Mouse (Mus musculus): ENCODE measurements around the gene Vasp. TPM values are rescaled to one million over a fixed set of nuclear protein-coding genes. Genes with fewer than 3 reads are reported as not detected.

Gene Vasp
- polyA plus RNA-seq, 1 experiment, result 517 TPM

- TF ChIP-seq CTCF (IDR thresholded peaks at IDR 0.05; ENCODE audit: extremely low read depth, insufficient read length, insufficient replicate concordance, low read depth, low read length) (no peak), POLR2A (IDR thresholded peaks at IDR 0.05; ENCODE audit: low read depth, low read length) (peak; percentile 72; the same call in 1 of the 2 replicates)
- 0% methylated on average over 14 of the region's 14 CpGs for WGBS
- no peaks in the 10 kb centered on the region for H3K27me3 ChIP-seq (ENCODE audit: control insufficient read depth, insufficient read depth, low read length)
- H3K36me3 ChIP-seq (ENCODE audit: control insufficient read depth, insufficient read depth, low read length), result peaks cover 4% of the 10 kb centered on the region; the same call in 1 of the 2 replicates
- peak overlapping the region; percentile 97 for H3K27ac ChIP-seq (ENCODE audit: insufficient read depth, low read depth, low read length)
- H3K4me3 ChIP-seq (ENCODE audit: low read depth, low read length), result peak overlapping the region; percentile 67
- peaks cover 53% of the 10 kb centered on the region; the same call in 1 of the 2 replicates for H3K4me1 ChIP-seq (ENCODE audit: control insufficient read depth, insufficient read depth, insufficient read length, low read length)
Observed at GRCm38 (mm10) chr7:19228793-19229148, 42.8 kb downstream of the Vasp start.

GRCm38 (mm10) chr7:19227883-19228792 lies 43.5 kb downstream of the Vasp start, which contains the start of gene Opa3:
TSS of gene Opa3 (plus strand) at chr7:19228334.
- WGBS, result under 1% methylated on average over 91 of the region's 91 CpGs
- H3K36me3 ChIP-seq (ENCODE audit: control insufficient read depth, insufficient read depth, low read length), result peaks cover 4% of the 10 kb centered on the region; the same call in 1 of the 2 replicates
- no peaks in the 10 kb centered on the region for H3K27me3 ChIP-seq (ENCODE audit: control insufficient read depth, insufficient read depth, low read length)
- H3K27ac ChIP-seq (ENCODE audit: insufficient read depth, low read depth, low read length), result peak within 1 kb of the TSS; percentile 99
- peak within 1 kb of the TSS; percentile 70 for H3K4me3 ChIP-seq (ENCODE audit: low read depth, low read length)
- TF ChIP-seq POLR2A (IDR thresholded peaks at IDR 0.05; ENCODE audit: low read depth, low read length) (peak; percentile 98), CTCF (IDR thresholded peaks at IDR 0.05; ENCODE audit: extremely low read depth, insufficient read length, insufficient replicate concordance, low read depth, low read length) (peak; percentile 45; the same call in 1 of the 2 replicates)
- peaks cover 51% of the 10 kb centered on the region; the same call in 1 of the 2 replicates for H3K4me1 ChIP-seq (ENCODE audit: control insufficient read depth, insufficient read depth, insufficient read length, low read length)

DNA sequence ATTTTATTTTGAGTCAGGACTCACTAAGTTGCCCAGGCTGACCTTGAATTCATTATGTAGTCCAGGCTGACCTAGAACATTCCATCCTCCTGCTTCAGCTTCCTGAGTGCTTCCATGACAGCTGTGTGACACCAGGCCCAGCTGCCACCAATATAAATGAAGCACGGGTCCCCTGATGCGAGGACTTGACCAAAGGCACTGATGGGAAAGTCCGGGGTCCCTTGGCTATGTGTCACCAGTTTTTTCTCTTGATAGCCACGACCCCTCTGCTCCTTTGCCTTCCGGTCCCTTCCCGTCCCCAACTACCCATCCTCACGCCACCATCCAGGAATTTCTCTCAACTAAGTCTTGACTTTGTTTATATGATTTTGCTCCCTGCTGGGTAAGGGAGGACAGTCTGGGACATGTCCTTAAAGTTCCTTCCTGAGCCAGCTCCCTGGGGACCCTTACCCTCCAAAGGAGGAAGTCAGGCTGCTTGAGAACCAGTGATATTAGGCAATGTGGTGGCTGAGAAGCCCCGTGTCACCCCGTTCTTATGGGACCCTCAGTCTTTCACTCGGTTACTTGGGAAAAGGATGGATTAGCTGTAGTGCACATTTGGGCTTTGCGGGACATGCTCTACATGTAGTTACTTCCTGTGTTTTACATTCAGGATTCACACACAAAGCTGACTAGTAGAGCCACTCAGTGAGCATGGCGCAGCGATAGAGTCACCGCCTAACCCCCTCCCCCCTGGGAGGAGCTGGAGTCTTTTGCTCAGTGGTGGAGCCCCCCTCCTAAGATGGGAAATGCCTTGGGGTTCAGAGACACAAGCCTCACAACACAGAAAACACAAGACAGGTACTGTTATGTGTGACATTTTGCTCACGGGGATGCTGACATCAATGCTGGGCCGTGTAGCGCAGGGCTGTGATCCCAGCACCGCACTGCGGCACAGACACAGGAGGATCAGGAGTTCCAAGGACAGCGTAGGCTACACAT lies 44.5 kb downstream of the Vasp start:
- H3K27me3 ChIP-seq (ENCODE audit: control insufficient read depth, insufficient read depth, low read length), result no peaks in the 10 kb centered on the region
- H3K4me1 ChIP-seq (ENCODE audit: control insufficient read depth, insufficient read depth, insufficient read length, low read length), result peaks cover 42% of the 10 kb centered on the region; the same call in 1 of the 2 replicates
- H3K4me3 ChIP-seq (ENCODE audit: low read depth, low read length), result peak overlapping the region; percentile 69
- WGBS, result 23% methylated on average over 20 of the region's 20 CpGs
- peaks cover 4% of the 10 kb centered on the region; the same call in 1 of the 2 replicates for H3K36me3 ChIP-seq (ENCODE audit: control insufficient read depth, insufficient read depth, low read length)
- peak overlapping the region; percentile 93 for H3K27ac ChIP-seq (ENCODE audit: insufficient read depth, low read depth, low read length)
- TF ChIP-seq POLR2A (IDR thresholded peaks at IDR 0.05; ENCODE audit: low read depth, low read length) (no peak), CTCF (IDR thresholded peaks at IDR 0.05; ENCODE audit: extremely low read depth, insufficient read length, insufficient replicate concordance, low read depth, low read length) (no peak)

- H3K36me3 ChIP-seq (ENCODE audit: control insufficient read depth, insufficient read depth, low read length), result peaks cover 4% of the 10 kb centered on the region; the same call in 1 of the 2 replicates
- no peaks in the 10 kb centered on the region for H3K27me3 ChIP-seq (ENCODE audit: control insufficient read depth, insufficient read depth, low read length)
- peaks cover 25% of the 10 kb centered on the region; the same call in 1 of the 2 replicates for H3K4me1 ChIP-seq (ENCODE audit: control insufficient read depth, insufficient read depth, insufficient read length, low read length)
- TF ChIP-seq CTCF (IDR thresholded peaks at IDR 0.05; ENCODE audit: extremely low read depth, insufficient read length, insufficient replicate concordance, low read depth, low read length), result no peak
- no peak for TF ChIP-seq POLR2A (IDR thresholded peaks at IDR 0.05; ENCODE audit: low read depth, low read length)
- no peak overlapping the region for H3K4me3 ChIP-seq (ENCODE audit: low read depth, low read length)
- WGBS, result 52% methylated on average over 4 of the region's 4 CpGs
- no peak overlapping the region for H3K27ac ChIP-seq (ENCODE audit: insufficient read depth, low read depth, low read length)
Observed at GRCm38 (mm10) chr7:19224933-19225332, 46.7 kb downstream of the Vasp start.

- peaks cover 18% of the 10 kb centered on the region; the same call in 1 of the 2 replicates for H3K4me1 ChIP-seq (ENCODE audit: control insufficient read depth, insufficient read depth, insufficient read length, low read length)
- peaks cover 4% of the 10 kb centered on the region; the same call in 1 of the 2 replicates for H3K36me3 ChIP-seq (ENCODE audit: control insufficient read depth, insufficient read depth, low read length)
- H3K27ac ChIP-seq (ENCODE audit: insufficient read depth, low read depth, low read length), result no peak overlapping the region
- H3K27me3 ChIP-seq (ENCODE audit: control insufficient read depth, insufficient read depth, low read length), result 0 out of 2 replicates have a peak, but pooled peaks cover under 1% of the 10 kb centered on the region
- 86% methylated on average over 14 of the region's 14 CpGs for WGBS
- TF ChIP-seq POLR2A (IDR thresholded peaks at IDR 0.05; ENCODE audit: low read depth, low read length) (no peak), CTCF (IDR thresholded peaks at IDR 0.05; ENCODE audit: extremely low read depth, insufficient read length, insufficient replicate concordance, low read depth, low read length) (no peak)
- H3K4me3 ChIP-seq (ENCODE audit: low read depth, low read length), result no peak overlapping the region
Observed at GRCm38 (mm10) chr7:19222875-19223274, 48.7 kb downstream of the Vasp start.

GRCm38 (mm10) chr7:19222189-19222588 lies 49.4 kb downstream of the Vasp start:
- Histone ChIP-seq H3K36me3 (ENCODE audit: control insufficient read depth, insufficient read depth, low read length) (peaks cover 4% of the 10 kb centered on the region; the same call in 1 of the 2 replicates), H3K27ac (ENCODE audit: insufficient read depth, low read depth, low read length) (no peak overlapping the region), H3K4me3 (ENCODE audit: low read depth, low read length) (no peak overlapping the region), H3K4me1 (ENCODE audit: control insufficient read depth, insufficient read depth, insufficient read length, low read length) (peaks cover 16% of the 10 kb centered on the region; the same call in 1 of the 2 replicates), H3K27me3 (ENCODE audit: control insufficient read depth, insufficient read depth, low read length) (0 out of 2 replicates have a peak, but pooled peaks cover 5% of the 10 kb centered on the region)
- 94% methylated on average over 16 of the region's 16 CpGs for WGBS
- TF ChIP-seq CTCF (IDR thresholded peaks at IDR 0.05; ENCODE audit: extremely low read depth, insufficient read length, insufficient replicate concordance, low read depth, low read length) (no peak), POLR2A (IDR thresholded peaks at IDR 0.05; ENCODE audit: low read depth, low read length) (no peak)

Data from small intestine, adult 2 months (tissue).